Mouse (Mus musculus) neural tube, embryonic 14.5 days (tissue): Measurements from ENCODE around the gene Eed. TPM values are rescaled to one million over a fixed set of nuclear protein-coding genes. Genes with fewer than 3 reads are reported as not detected.

ENCODE experiments used
- ATAC-seq: fragments of 200-750 bp; cut with Nextera tagmentation; 2 replicates; pipeline ENCODE4 v1.8.0; 2017; ENCODE audit warnings: low read depth, mild to moderate bottlenecking, moderate TSS enrichment, moderate library complexity
- H3K27ac ChIP-seq: fragments of 300-500 bp; sonication (generic); 2 replicates; pipeline ENCODE4 v1.5.1; 2014; ENCODE audit warnings: low read depth, mild to moderate bottlenecking, control low read depth, low read length, moderate library complexity, mixed read lengths
- H3K27me3 ChIP-seq: fragments of 300-500 bp; sonication (generic); 2 replicates; pipeline ENCODE4 v1.6.1; 2014; ENCODE audit warnings: low read length; ENCODE audit not compliant: control insufficient read depth, insufficient read depth
- H3K36me3 ChIP-seq: fragments of 300-500 bp; sonication (generic); 2 replicates; pipeline ENCODE4 v1.6.1; 2014; ENCODE audit warnings: low read length, mixed read lengths; ENCODE audit not compliant: control insufficient read depth, insufficient read depth
- H3K4me1 ChIP-seq: fragments of 300-500 bp; sonication (generic); 2 replicates; pipeline ENCODE4 v1.6.1; 2014; ENCODE audit warnings: low read length; ENCODE audit not compliant: control insufficient read depth, insufficient read depth
- H3K4me2 ChIP-seq: fragments of 300-500 bp; sonication (generic); 2 replicates; pipeline ENCODE4 v1.6.1; 2014; ENCODE audit warnings: mild to moderate bottlenecking, low read depth, low read length, control low read depth
- H3K4me3 ChIP-seq: fragments of 300-500 bp; sonication (generic); 2 replicates; pipeline ENCODE4 v1.5.1; 2014; ENCODE audit warnings: low read depth, low read length, control low read depth, mixed read lengths
- H3K9ac ChIP-seq: fragments of 300-500 bp; sonication (generic); replicated peaks from 2 replicates; pipeline ENCODE4 v1.6.1; 2014; ENCODE audit warnings: low read depth, mild to moderate bottlenecking, control low read depth, low read length, mixed read lengths
- H3K9me3 ChIP-seq: fragments of 300-500 bp; sonication (generic); 2 replicates; pipeline ENCODE4 v1.6.1; 2016; ENCODE audit warnings: low read length; ENCODE audit not compliant: control insufficient read depth
- WGBS: fragments of 180-500 bp; shearing (Covaris S2); extraction: QIAGEN DNeasy Blood & Tissue Kit; methylation state at CpG from one replicate; pipeline ENCODE4 v1.1.7; 2014; 5-methylcytosine and 5-hydroxymethylcytosine counted together
- polyA plus RNA-seq: library from polyadenylated mRNA; unstranded; fragments of >200 nt; fragmentation: Nextera tagmentation; extraction: Ambion mirVana; gene quantifications from 2 replicates; pipeline ENCODE4 v1.2.1, GENCODE M21; 2014

The Eed gene
- polyA plus RNA-seq, 1 experiment from 2014 or later: 30.3 TPM

DNA sequence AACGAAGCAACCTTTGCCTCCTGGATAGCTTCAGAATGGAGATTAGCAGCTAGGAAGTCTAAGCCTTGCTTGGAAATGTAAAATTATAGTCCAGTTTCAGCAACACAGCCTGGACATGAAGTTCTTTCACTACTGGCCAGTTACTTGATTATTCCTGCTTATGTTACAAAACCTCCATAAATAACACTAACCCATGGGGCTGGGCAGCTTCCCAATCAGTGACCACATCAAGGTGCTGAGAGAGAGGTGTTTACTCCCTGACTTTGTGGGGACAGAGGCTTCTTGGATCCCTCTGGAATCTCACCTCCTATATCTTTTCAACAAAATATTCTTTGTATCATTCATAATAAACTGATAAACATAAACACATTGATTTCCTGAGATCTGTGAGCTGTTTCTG lies 12.3 kb upstream of the Eed start:
- Histone ChIP-seq H3K36me3 (no peaks in the 10 kb centered on the region), H3K27ac (no peak overlapping the region), H3K9ac (no peak overlapping the region), H3K27me3 (no peaks in the 10 kb centered on the region), H3K9me3 (no peaks in the 10 kb centered on the region), H3K4me1 (no peaks in the 10 kb centered on the region), H3K4me3 (no peak overlapping the region), H3K4me2 (no peak overlapping the region)
- no peak for ATAC-seq
- WGBS: 94% methylated on average over 1 of the region's 1 CpGs

GRCm38 (mm10) chr7:89984421-89984820 lies 3.6 kb upstream of the Eed start:
- Histone ChIP-seq H3K9ac (no peak overlapping the region), H3K9me3 (no peaks in the 10 kb centered on the region), H3K27me3 (no peaks in the 10 kb centered on the region), H3K4me1 (no peaks in the 10 kb centered on the region), H3K27ac (no peak overlapping the region), H3K4me3 (no peak overlapping the region), H3K36me3 (no peaks in the 10 kb centered on the region), H3K4me2 (no peak overlapping the region)
- no peak for ATAC-seq

- no peak overlapping the region for H3K4me3 ChIP-seq
- H3K4me2 ChIP-seq: no peak overlapping the region
- no peaks in the 10 kb centered on the region for H3K27me3 ChIP-seq
- no peaks in the 10 kb centered on the region for H3K9me3 ChIP-seq
- H3K27ac ChIP-seq: no peak overlapping the region
- peaks cover 8% of the 10 kb centered on the region for H3K4me1 ChIP-seq
- no peaks in the 10 kb centered on the region for H3K36me3 ChIP-seq
- 93% methylated on average over 2 of the region's 2 CpGs for WGBS
- no peak for ATAC-seq
- H3K9ac ChIP-seq: no peak overlapping the region
Observed at GRCm38 (mm10) chr7:89983441-89983840, 2.7 kb upstream of the Eed start.

DNA sequence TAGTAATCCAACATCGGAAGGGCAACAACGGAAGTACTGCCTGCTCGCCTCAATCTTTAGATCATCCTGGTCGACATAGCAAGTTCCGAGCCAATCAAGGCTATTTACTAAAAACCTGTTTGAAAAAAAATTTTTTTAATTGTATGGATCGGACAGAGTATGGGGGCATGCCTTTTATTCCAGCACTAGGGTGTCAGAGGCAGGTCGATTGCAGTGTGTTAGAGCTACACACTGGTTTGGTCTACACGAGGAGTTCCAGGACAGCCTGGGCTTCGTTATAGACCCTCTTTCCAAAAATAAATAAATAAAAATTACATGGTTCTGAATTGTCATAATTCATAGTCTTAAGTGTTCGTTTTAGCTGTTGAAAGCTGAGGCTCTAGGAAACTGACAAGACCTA lies 774 bp upstream of the Eed start:
- no peaks in the 10 kb centered on the region for H3K36me3 ChIP-seq
- H3K4me2 ChIP-seq: peak overlapping the region; percentile 92
- H3K9ac ChIP-seq: peak overlapping the region; percentile 52
- no peaks in the 10 kb centered on the region for H3K9me3 ChIP-seq
- 14% methylated on average over 10 of the region's 10 CpGs for WGBS
- H3K27ac ChIP-seq: peak overlapping the region; percentile 96
- peak overlapping the region; percentile 46 for H3K4me3 ChIP-seq
- peaks cover 8% of the 10 kb centered on the region for H3K4me1 ChIP-seq
- peak; percentile 38 for ATAC-seq
- no peaks in the 10 kb centered on the region for H3K27me3 ChIP-seq

DNA sequence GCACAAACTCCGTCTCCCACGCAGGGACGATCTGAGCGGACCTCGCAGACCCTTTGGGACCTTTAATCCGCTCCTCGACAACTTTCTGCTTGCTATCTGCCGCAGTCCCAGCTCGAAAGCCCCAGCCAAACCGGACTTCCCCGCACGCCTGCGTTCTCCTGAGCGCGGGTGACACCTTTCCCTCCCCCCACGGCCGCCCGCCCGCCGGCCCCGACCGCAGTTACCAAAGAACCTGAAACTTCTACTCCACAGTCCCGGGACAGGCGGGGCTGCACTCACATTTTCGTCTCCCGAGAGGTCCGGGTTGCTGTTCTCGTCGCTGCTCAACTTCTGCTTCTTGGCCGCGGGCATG lies 674 bp downstream of the Eed start:
- H3K36me3 ChIP-seq: peaks cover 6% of the 10 kb centered on the region; the same call in 1 of the 2 replicates
- under 1% methylated on average over 31 of the region's 31 CpGs for WGBS
- no peaks in the 10 kb centered on the region for H3K27me3 ChIP-seq
- H3K4me2 ChIP-seq: peak overlapping the region; percentile 92
- no peak for ATAC-seq
- peaks cover 8% of the 10 kb centered on the region for H3K4me1 ChIP-seq
- peak overlapping the region; percentile 52 for H3K9ac ChIP-seq
- peak overlapping the region; percentile 96 for H3K27ac ChIP-seq
- no peaks in the 10 kb centered on the region for H3K9me3 ChIP-seq
- peak overlapping the region; percentile 46 for H3K4me3 ChIP-seq

- Histone ChIP-seq H3K27me3 (no peaks in the 10 kb centered on the region), H3K9ac (peak overlapping the region; percentile 52), H3K4me3 (peak overlapping the region; percentile 46), H3K27ac (peak overlapping the region; percentile 96; the same call in 1 of the 2 replicates), H3K9me3 (no peaks in the 10 kb centered on the region), H3K4me2 (peak overlapping the region; percentile 92), H3K4me1 (peaks cover 8% of the 10 kb centered on the region), H3K36me3 (peaks cover 6% of the 10 kb centered on the region; the same call in 1 of the 2 replicates)
- no peak for ATAC-seq
- WGBS: 4% methylated on average over 23 of the region's 23 CpGs
Observed at GRCm38 (mm10) chr7:89979432-89980130, 1.2 kb downstream of the Eed start.

- no peak overlapping the region for H3K4me2 ChIP-seq
- H3K27me3 ChIP-seq: no peaks in the 10 kb centered on the region
- no peak overlapping the region for H3K27ac ChIP-seq
- no peak for ATAC-seq
- no peaks in the 10 kb centered on the region for H3K9me3 ChIP-seq
- no peak overlapping the region for H3K4me3 ChIP-seq
- 92% methylated on average over 7 of the region's 7 CpGs for WGBS
- peaks cover 6% of the 10 kb centered on the region; the same call in 1 of the 2 replicates for H3K36me3 ChIP-seq
- H3K4me1 ChIP-seq: peaks cover 8% of the 10 kb centered on the region
- no peak overlapping the region for H3K9ac ChIP-seq
Observed at GRCm38 (mm10) chr7:89976796-89977195, 4.0 kb downstream of the Eed start.

- Histone ChIP-seq H3K9me3 (no peaks in the 10 kb centered on the region), H3K27me3 (no peaks in the 10 kb centered on the region), H3K4me3 (no peak overlapping the region), H3K4me1 (peaks cover 8% of the 10 kb centered on the region), H3K9ac (no peak overlapping the region), H3K27ac (no peak overlapping the region), H3K36me3 (peaks cover 6% of the 10 kb centered on the region; the same call in 1 of the 2 replicates), H3K4me2 (no peak overlapping the region)
- WGBS: 90% methylated on average over 1 of the region's 1 CpGs
- no peak for ATAC-seq
Observed at GRCm38 (mm10) chr7:89975571-89975970, 5.2 kb downstream of the Eed start.

- H3K27ac ChIP-seq: no peak overlapping the region
- peaks cover 10% of the 10 kb centered on the region for H3K36me3 ChIP-seq
- WGBS: 91% methylated on average over 2 of the region's 2 CpGs
- H3K4me3 ChIP-seq: no peak overlapping the region
- no peak overlapping the region for H3K4me2 ChIP-seq
- H3K27me3 ChIP-seq: no peaks in the 10 kb centered on the region
- no peak overlapping the region for H3K9ac ChIP-seq
- no peaks in the 10 kb centered on the region for H3K9me3 ChIP-seq
- no peaks in the 10 kb centered on the region for H3K4me1 ChIP-seq
- no peak for ATAC-seq
Observed at GRCm38 (mm10) chr7:89967235-89967634, 13.5 kb downstream of the Eed start.
